Mouse (Mus musculus) stomach, embryonic 16.5 days (tissue): ENCODE results near the gene Rusc1. TPM values are rescaled to one million over a fixed set of nuclear protein-coding genes. Genes with fewer than 3 reads are reported as not detected.
"Not testable (repeated sequence)": the region's sequence is repeated elsewhere in the genome, so short reads cannot be mapped to it uniquely, and the experiment has no call there.

Experiments
- ATAC-seq: fragments of 200-750 bp; cut with Nextera tagmentation; 2 replicates; pipeline ENCODE4 v1.8.0; 2017; ENCODE audit warnings: moderate number of reproducible peaks, moderate TSS enrichment; ENCODE audit not compliant: insufficient read depth, low FRiP score
- H3K27ac ChIP-seq: fragments of 300-500 bp; sonication (generic); 2 replicates; pipeline ENCODE4 v1.5.1; 2014; ENCODE audit warnings: low read length
- H3K27me3 ChIP-seq: fragments of 300-500 bp; sonication (generic); 2 replicates; pipeline ENCODE4 v1.6.1; 2014; ENCODE audit warnings: low read length, control low read depth, mixed read lengths; ENCODE audit not compliant: control insufficient read depth, insufficient read depth
- H3K36me3 ChIP-seq: fragments of 300-500 bp; sonication (generic); 2 replicates; pipeline ENCODE4 v1.6.1; 2014; ENCODE audit warnings: low read length; ENCODE audit not compliant: control insufficient read depth, insufficient read depth
- H3K4me1 ChIP-seq: fragments of 300-500 bp; sonication (generic); 2 replicates; pipeline ENCODE4 v1.6.1; 2014; ENCODE audit warnings: low read length, control low read depth, mixed read lengths; ENCODE audit not compliant: control insufficient read depth, insufficient read depth
- H3K4me2 ChIP-seq: fragments of 300-500 bp; sonication (generic); 2 replicates; pipeline ENCODE4 v1.6.1; 2014; ENCODE audit warnings: low read depth, low read length, mixed read lengths
- H3K4me3 ChIP-seq: fragments of 300-500 bp; sonication (generic); replicated peaks from 2 replicates; pipeline ENCODE4 v1.5.1; 2014; ENCODE audit warnings: mild to moderate bottlenecking, low read length
- H3K9ac ChIP-seq: fragments of 300-500 bp; sonication (generic); 2 replicates; pipeline ENCODE4 v1.6.1; 2014; ENCODE audit warnings: low read length
- H3K9me3 ChIP-seq: fragments of 300-500 bp; sonication (generic); replicated peaks from 2 replicates; pipeline ENCODE4 v1.6.1; 2016; ENCODE audit warnings: low read length, control low read depth; ENCODE audit not compliant: control insufficient read depth
- WGBS: fragments of 180-500 bp; shearing (Covaris S2); extraction: QIAGEN DNeasy Blood & Tissue Kit; methylation state at CpG from one replicate; pipeline ENCODE4 v1.1.7; 2014; 5-methylcytosine and 5-hydroxymethylcytosine counted together
- polyA plus RNA-seq: library from polyadenylated mRNA; unstranded; fragments of >200 nt; fragmentation: Nextera tagmentation; extraction: Ambion mirVana; gene quantifications from 2 replicates; pipeline ENCODE4 v1.2.1, GENCODE M21; 2015

Rusc1 gene
- polyA plus RNA-seq, 1 experiment from 2014 or later: 19.2 TPM

DNA sequence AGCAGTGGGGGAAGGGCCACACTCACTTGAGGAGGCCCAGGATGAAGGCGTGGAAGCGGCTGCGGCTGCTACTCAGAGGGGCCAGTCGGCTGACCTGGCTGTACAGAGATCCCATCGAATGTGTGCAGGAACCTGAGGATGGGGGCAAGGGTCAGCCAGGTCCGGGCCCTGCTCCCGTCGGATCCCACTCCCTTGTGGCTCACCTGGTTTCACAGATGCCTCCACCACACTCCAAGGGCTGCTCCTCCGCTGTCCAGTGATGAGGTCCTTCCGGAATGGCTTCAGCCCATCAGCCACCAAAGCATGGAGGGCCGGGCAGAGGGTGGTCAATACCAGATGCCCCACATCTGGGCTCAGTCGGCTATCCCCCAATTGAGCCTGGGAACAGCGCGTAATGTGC is 4.1 kb downstream of the Rusc1 start:
- H3K36me3 ChIP-seq: no peaks in the 10 kb centered on the region; the same call in 1 of the 2 replicates
- H3K27ac ChIP-seq: no peak overlapping the region
- H3K4me3 ChIP-seq: peak overlapping the region; percentile 75
- H3K9me3 ChIP-seq: no peaks in the 10 kb centered on the region
- no peak for ATAC-seq
- no peaks in the 10 kb centered on the region for H3K27me3 ChIP-seq
- H3K9ac ChIP-seq: peak overlapping the region; percentile 83
- 55% methylated on average over 14 of the region's 14 CpGs for WGBS
- peak overlapping the region; percentile 100 for H3K4me2 ChIP-seq
- H3K4me1 ChIP-seq: peaks cover 28% of the 10 kb centered on the region

GRCm38 (mm10) chr3:89087338-89088110 is 5.6 kb downstream of the Rusc1 start:
- Histone ChIP-seq H3K27me3 (no peaks in the 10 kb centered on the region), H3K4me1 (peaks cover 28% of the 10 kb centered on the region), H3K9ac (peak overlapping the region; percentile 43; the same call in 1 of the 2 replicates), H3K27ac (no peak overlapping the region), H3K36me3 (no peaks in the 10 kb centered on the region), H3K4me2 (peak overlapping the region; percentile 41; the same call in 1 of the 2 replicates), H3K4me3 (no peak overlapping the region), H3K9me3 (no peaks in the 10 kb centered on the region)
- WGBS: 24% methylated on average over 21 of the region's 21 CpGs
- ATAC-seq: no peak

- H3K36me3 ChIP-seq: no peaks in the 10 kb centered on the region; the same call in 1 of the 2 replicates
- no peak overlapping the region for H3K4me2 ChIP-seq
- H3K27me3 ChIP-seq: no peaks in the 10 kb centered on the region
- WGBS: 83% methylated on average over 12 of the region's 12 CpGs
- no peak overlapping the region for H3K4me3 ChIP-seq
- no peaks in the 10 kb centered on the region for H3K9me3 ChIP-seq
- H3K4me1 ChIP-seq: peaks cover 16% of the 10 kb centered on the region
- no peak overlapping the region for H3K27ac ChIP-seq
- ATAC-seq: no peak
- no peak overlapping the region for H3K9ac ChIP-seq
Observed at GRCm38 (mm10) chr3:89084654-89085190, 8.4 kb downstream of the Rusc1 start.

DNA sequence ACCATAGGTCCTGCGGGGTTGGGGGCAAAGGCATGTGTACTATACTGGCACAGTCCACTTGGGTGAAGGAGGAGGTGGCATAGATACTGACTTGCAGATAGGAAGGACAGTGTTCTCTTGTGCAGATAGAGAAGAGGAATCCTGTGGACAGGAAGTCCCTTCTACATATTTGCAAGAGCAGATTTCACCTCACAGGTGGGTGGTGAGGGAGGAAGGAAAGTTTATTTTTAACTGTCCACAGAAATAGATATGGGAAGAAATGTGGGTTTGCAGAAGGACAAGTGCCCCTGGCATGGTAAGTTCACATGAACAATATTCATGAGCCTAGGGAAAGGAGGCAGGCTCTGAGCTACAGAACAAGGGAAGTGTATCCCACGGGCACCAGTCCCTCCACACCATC is 9.0 kb downstream of the Rusc1 start:
- Histone ChIP-seq H3K4me2 (no peak overlapping the region), H3K4me1 (peaks cover 11% of the 10 kb centered on the region), H3K27me3 (no peaks in the 10 kb centered on the region), H3K36me3 (peaks cover 3% of the 10 kb centered on the region; the same call in 1 of the 2 replicates), H3K9ac (no peak overlapping the region), H3K9me3 (no peaks in the 10 kb centered on the region), H3K27ac (no peak overlapping the region), H3K4me3 (no peak overlapping the region)
- ATAC-seq: no peak
- WGBS: 82% methylated on average over 2 of the region's 2 CpGs

- H3K9ac ChIP-seq, ATAC-seq, H3K9me3 ChIP-seq, H3K36me3 ChIP-seq, H3K27ac ChIP-seq, H3K4me2 ChIP-seq, H3K4me3 ChIP-seq, H3K27me3 ChIP-seq, H3K4me1 ChIP-seq: not testable (repeated sequence)
Observed at GRCm38 (mm10) chr3:89082287-89082686, 10.8 kb downstream of the Rusc1 start.

GRCm38 (mm10) chr3:89077383-89077782 is 15.7 kb downstream of the Rusc1 start:
- 82% methylated on average over 9 of the region's 9 CpGs for WGBS
- H3K4me1 ChIP-seq: no peaks in the 10 kb centered on the region
- peaks cover 19% of the 10 kb centered on the region for H3K36me3 ChIP-seq
- no peak overlapping the region for H3K9ac ChIP-seq
- no peak for ATAC-seq
- H3K27ac ChIP-seq: no peak overlapping the region
- H3K4me3 ChIP-seq: no peak overlapping the region
- no peak overlapping the region for H3K4me2 ChIP-seq
- H3K9me3 ChIP-seq: no peaks in the 10 kb centered on the region
- no peaks in the 10 kb centered on the region for H3K27me3 ChIP-seq

GRCm38 (mm10) chr3:89067265-89067664 is 25.8 kb downstream of the Rusc1 start:
- ATAC-seq: no peak
- H3K4me2 ChIP-seq: no peak overlapping the region
- no peak overlapping the region for H3K27ac ChIP-seq
- no peak overlapping the region for H3K9ac ChIP-seq
- H3K27me3 ChIP-seq: no peaks in the 10 kb centered on the region
- H3K4me3 ChIP-seq: no peak overlapping the region
- H3K36me3 ChIP-seq: peaks cover 28% of the 10 kb centered on the region
- no peaks in the 10 kb centered on the region for H3K9me3 ChIP-seq
- no peaks in the 10 kb centered on the region for H3K4me1 ChIP-seq

DNA sequence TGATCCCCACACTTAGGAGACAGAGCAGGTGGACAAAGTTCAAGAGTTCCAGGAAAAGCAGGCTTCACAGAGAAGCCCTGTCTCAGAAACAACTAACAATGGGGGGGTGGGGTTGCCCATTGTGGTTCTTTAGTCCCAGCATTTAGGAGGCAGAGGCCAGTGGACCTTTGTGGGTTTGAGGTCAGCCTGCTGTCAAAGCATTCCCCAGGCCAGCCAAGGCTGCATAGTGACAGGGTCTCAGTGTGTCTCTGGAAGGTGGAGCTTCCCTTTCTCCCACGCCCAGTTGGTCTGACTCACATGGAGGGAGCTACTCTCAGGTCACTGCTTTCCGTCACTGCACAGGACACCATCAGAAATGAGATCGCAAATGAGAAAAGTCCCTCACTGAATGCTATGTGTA is 31.4 kb downstream of the Rusc1 start:
- Histone ChIP-seq H3K9ac (no peak overlapping the region), H3K4me2 (no peak overlapping the region), H3K27ac (no peak overlapping the region), H3K4me1 (no peaks in the 10 kb centered on the region), H3K4me3 (no peak overlapping the region), H3K36me3 (peaks cover 33% of the 10 kb centered on the region), H3K9me3 (no peaks in the 10 kb centered on the region), H3K27me3 (no peaks in the 10 kb centered on the region)
- WGBS: 72% methylated on average over 3 of the region's 3 CpGs
- ATAC-seq: no peak

GRCm38 (mm10) chr3:89058783-89059182 is 34.3 kb downstream of the Rusc1 start:
- Histone ChIP-seq H3K4me1 (no peaks in the 10 kb centered on the region), H3K36me3 (peaks cover 24% of the 10 kb centered on the region), H3K27me3 (no peaks in the 10 kb centered on the region), H3K4me3 (no peak overlapping the region), H3K9ac (no peak overlapping the region), H3K4me2 (no peak overlapping the region), H3K9me3 (no peaks in the 10 kb centered on the region), H3K27ac (no peak overlapping the region)
- WGBS: 80% methylated on average over 3 of the region's 3 CpGs
- ATAC-seq: no peak
